Mouse (Mus musculus) ovary, postnatal 14 days (tissue): ENCODE measurements around the gene Plch1.

Experiments used
- DNase-seq: peaks from one replicate; pipeline ENCODE4 v3.0.0; 2022; ENCODE audit warnings: low spot score

Gene Plch1

GRCm38 (mm10) chr3:63899309-63899695 is at the start of gene Plch1:
Gene Plch1, minus strand, starts transcription at chr3:63899472.
- no peak for DNase-seq

GRCm38 (mm10) chr3:63941204-63941850 is 42.1 kb upstream of the Plch1 start:
- DNase-seq, result no peak

- no peak for DNase-seq
These were observed 39.7 kb upstream of the Plch1 start for GRCm38 (mm10) chr3:63938928-63939327.

- DNase-seq, result peak; percentile 89
These were observed 29.9 kb upstream of the Plch1 start, which contains the start of gene E130311K13Rik for GRCm38 (mm10) chr3:63928878-63929859. Gene E130311K13Rik, minus strand, starts transcription at chr3:63929472.

GRCm38 (mm10) chr3:63919634-63920033 is 20.4 kb upstream of the Plch1 start:
- no peak for DNase-seq

- DNase-seq, result no peak
These were observed 11.0 kb upstream of the Plch1 start for GRCm38 (mm10) chr3:63910301-63910700.

- DNase-seq, result no peak
These were observed 6.0 kb upstream of the Plch1 start for GRCm38 (mm10) chr3:63905241-63905640.

- DNase-seq, result no peak
These were observed 4.9 kb upstream of the Plch1 start for GRCm38 (mm10) chr3:63904157-63904556.

GRCm38 (mm10) chr3:63900021-63900571 is 824 bp upstream of the Plch1 start:
- no peak for DNase-seq

GRCm38 (mm10) chr3:63898581-63899308 is 527 bp downstream of the Plch1 start:
- peak; percentile 62 for DNase-seq

GRCm38 (mm10) chr3:63897177-63897576 is 2.1 kb downstream of the Plch1 start:
- DNase-seq, result no peak

GRCm38 (mm10) chr3:63896303-63896702 is 3.0 kb downstream of the Plch1 start:
- DNase-seq, result no peak

DNA sequence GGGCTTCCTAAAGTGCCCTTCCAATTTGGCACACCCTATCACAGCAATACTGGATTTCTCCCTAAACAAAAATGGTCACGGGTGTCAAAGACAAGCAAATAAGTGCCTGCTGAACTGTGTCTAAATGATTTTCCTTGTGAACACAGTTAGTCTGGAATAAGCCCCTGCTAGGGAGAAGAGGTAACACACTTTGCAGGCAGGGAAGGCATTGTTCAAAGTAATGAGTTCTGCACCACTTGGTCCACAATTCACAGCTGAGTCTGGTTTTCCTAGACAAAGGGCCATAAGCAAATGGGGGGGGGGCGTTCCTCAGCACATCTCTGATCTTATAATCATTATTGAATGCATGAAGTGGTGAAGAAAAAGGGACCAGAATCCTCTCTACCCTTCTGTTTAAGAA is 3.5 kb downstream of the Plch1 start:
- DNase-seq, result no peak

DNA sequence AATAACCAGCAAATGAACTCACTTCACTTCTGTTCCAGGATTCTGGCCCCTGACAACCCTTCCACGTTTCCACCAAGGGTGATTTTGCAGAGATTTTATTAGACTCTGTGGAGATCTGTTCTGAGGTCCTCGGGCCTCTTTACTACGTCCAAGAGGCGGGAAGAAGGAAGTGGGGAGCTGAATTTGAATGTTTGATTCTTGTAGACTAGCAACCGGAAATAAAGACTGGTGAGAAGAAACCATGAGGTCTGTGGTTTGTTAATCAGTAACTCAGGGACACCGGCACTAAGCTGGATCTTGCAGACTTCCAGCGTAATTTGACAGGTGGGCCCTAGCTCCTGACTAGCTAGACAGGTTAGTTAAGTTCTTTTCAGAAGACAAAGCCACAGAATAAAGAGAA is 5.6 kb downstream of the Plch1 start:
- DNase-seq, result no peak

GRCm38 (mm10) chr3:63892154-63892553 is 7.1 kb downstream of the Plch1 start:
- DNase-seq, result no peak

DNA sequence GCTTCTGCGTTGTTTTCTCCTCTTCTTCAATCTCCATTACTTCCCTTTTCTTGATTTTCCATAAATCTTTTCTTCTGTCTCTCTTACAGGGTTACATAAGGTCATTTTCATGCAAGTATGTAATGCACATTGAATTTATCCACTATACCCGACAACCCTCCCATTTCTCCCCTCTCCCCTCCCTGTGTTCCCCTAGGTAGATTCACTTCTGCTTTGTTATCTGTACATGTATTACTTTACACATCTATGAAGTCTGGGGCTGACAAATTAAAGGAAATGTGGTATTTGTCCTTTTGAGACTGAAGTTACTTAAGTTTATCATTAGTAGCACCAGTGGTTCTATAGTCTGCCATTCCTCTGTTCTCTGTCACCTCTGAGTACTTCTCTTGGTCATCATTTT is 18.2 kb downstream of the Plch1 start:
- DNase-seq, result no peak

DNA sequence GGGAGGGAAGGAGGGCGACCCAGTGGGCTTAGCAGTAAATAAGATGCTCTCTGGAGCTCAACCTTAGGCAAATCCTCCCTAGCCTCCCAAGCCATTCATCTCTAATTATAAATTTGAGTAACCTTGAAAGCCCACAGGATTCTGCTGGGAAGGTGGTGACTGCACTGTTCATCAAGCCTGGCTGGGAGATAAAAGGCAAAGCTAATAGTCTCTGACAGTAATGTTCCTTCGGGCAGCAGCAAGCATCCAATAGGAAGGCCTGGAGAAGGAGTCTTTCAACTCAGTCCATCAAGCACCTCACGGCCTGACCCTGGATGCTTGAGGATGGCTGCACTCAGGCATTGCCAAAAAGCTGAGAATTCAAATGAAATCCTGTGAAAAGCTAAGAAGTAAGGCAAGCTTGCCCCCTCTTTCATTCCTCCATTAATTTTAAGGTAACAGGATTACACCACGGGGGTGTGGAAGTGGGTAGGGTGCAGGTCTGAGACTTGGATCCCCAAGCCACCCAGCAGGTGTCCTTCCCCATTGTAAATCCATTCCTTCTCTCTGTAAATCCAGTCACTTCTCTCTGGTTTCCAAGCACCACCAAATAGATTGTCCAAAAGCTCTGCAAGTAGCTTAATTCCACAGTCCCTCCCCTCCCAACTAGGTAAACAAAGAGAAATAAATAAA is 20.1 kb downstream of the Plch1 start:
- no peak for DNase-seq

DNA sequence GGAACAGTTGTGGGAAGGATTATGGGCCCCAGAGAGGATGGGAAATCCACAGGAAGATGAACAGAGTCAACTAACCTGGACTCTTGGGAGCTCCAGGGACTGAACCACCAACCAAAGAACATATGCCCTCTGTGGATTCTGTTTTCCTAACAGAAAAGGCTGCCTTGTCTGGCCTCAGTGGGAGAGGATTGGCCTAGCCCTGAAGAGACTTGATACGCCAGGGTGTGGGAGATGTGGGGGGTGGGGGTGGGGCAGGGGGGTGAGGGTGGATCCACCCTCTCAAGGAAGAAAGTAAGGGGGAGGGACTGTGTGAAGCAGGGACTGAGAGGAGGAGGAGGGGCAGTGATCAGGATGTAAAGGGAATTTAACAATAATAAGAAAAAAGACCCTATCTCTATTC is 26.5 kb downstream of the Plch1 start:
- no peak for DNase-seq

DNA sequence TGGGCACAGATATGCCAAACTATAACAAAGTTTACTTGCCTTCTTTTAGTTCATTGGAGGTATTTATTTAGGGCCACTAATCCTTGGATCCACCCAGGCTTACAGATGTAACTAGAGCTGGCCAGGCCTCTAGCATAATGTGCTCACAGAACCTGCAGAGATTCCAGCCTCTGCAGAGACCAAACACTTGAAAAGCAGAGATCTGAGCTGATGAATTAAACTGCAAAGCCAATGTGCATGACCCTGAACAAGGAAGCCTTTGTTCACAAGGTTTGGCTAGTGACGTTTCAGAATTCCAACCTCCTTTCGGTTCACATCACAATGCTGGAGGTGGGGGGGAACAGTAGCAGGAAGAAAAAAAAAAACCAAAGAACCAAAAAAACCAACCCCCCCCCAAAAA is 28.0 kb downstream of the Plch1 start:
- no peak for DNase-seq

- peak; percentile 29 for DNase-seq
These were observed 31.0 kb downstream of the Plch1 start for GRCm38 (mm10) chr3:63868285-63868684.

- DNase-seq, result no peak
These were observed 34.2 kb downstream of the Plch1 start for GRCm38 (mm10) chr3:63865069-63865468.

DNA sequence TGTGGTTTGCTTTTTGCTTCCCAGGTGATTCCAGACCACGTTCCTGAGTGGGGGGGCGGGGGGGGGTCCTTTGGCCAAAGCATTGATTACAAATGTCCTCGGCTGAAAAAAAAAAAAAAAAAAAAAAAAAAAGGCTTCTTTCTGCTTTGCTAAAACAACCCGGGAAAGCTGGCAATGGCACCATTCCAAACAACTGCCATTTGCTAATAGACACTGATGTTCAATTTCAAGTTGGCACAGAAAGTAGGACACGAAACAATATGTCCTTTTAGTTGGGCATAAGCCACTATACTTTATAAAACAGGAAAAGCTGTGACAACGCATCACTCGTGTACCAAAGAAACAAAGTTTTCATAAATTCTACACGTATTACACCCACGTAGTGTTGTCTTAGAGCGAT is 36.6 kb downstream of the Plch1 start:
- no peak for DNase-seq
